Mouse (Mus musculus) embryonic facial prominence, embryonic 15.5 days (tissue): ENCODE results near the gene Krt19. TPM values are rescaled to one million over a fixed set of nuclear protein-coding genes. Genes with fewer than 3 reads are reported as not detected.

Source experiments
- ATAC-seq: fragments of 200-750 bp; cut with Nextera tagmentation; 2 replicates; pipeline ENCODE4 v1.8.0; 2017; ENCODE audit warnings: low read depth, moderate TSS enrichment; ENCODE audit not compliant: insufficient number of reproducible peaks, low FRiP score, low TSS enrichment
- H3K27ac ChIP-seq: fragments of 300-500 bp; sonication (generic); replicated peaks from 2 replicates; pipeline ENCODE4 v1.5.1; 2015; ENCODE audit warnings: mild to moderate bottlenecking, inconsistent platforms
- H3K27me3 ChIP-seq: fragments of 300-500 bp; sonication (generic); 2 replicates; pipeline ENCODE4 v1.6.1; 2015; ENCODE audit warnings: inconsistent platforms
- H3K36me3 ChIP-seq: fragments of 300-500 bp; sonication (generic); 2 replicates; pipeline ENCODE4 v1.6.1; 2015; ENCODE audit warnings: mild to moderate bottlenecking, inconsistent platforms
- H3K4me1 ChIP-seq: fragments of 300-500 bp; sonication (generic); 2 replicates; pipeline ENCODE4 v1.6.1; 2015; ENCODE audit warnings: inconsistent platforms
- H3K4me2 ChIP-seq: fragments of 300-500 bp; sonication (generic); replicated peaks from 2 replicates; pipeline ENCODE4 v1.6.1; 2015; ENCODE audit warnings: mild to moderate bottlenecking, inconsistent platforms
- H3K4me3 ChIP-seq: fragments of 300-500 bp; sonication (generic); replicated peaks from 2 replicates; pipeline ENCODE4 v1.5.1; 2015; ENCODE audit warnings: mild to moderate bottlenecking, inconsistent platforms
- H3K9ac ChIP-seq: fragments of 300-500 bp; sonication (generic); 2 replicates; pipeline ENCODE4 v1.6.1; 2015; ENCODE audit warnings: inconsistent platforms
- H3K9me3 ChIP-seq: fragments of 300-500 bp; sonication (generic); replicated peaks from 2 replicates; pipeline ENCODE4 v1.6.1; 2016; ENCODE audit warnings: inconsistent platforms
- WGBS: fragments of 180-500 bp; shearing (Covaris S2); methylation state at CpG from one replicate; pipeline ENCODE4 v1.1.7; 2015; 5-methylcytosine and 5-hydroxymethylcytosine counted together
- polyA plus RNA-seq: library from polyadenylated mRNA; unstranded; fragments of >200 nt; fragmentation: Nextera tagmentation; extraction: Ambion mirVana; gene quantifications from 2 replicates; pipeline ENCODE4 v1.2.1, GENCODE M21; 2015

Gene Krt19
- polyA plus RNA-seq, 1 experiment from 2014 or later, result 305 TPM

GRCm38 (mm10) chr11:100157908-100158477 is 9.5 kb upstream of the Krt19 start:
- Histone ChIP-seq H3K27ac (no peak overlapping the region), H3K4me2 (no peak overlapping the region), H3K27me3 (no peaks in the 10 kb centered on the region), H3K9me3 (no peaks in the 10 kb centered on the region), H3K4me1 (no peaks in the 10 kb centered on the region; the same call in 1 of the 2 replicates), H3K9ac (no peak overlapping the region), H3K4me3 (no peak overlapping the region), H3K36me3 (no peaks in the 10 kb centered on the region)
- 54% methylated on average over 6 of the region's 6 CpGs for WGBS
- no peak for ATAC-seq

- H3K4me3 ChIP-seq, result no peak overlapping the region
- no peaks in the 10 kb centered on the region for H3K36me3 ChIP-seq
- ATAC-seq, result no peak
- H3K9me3 ChIP-seq, result no peaks in the 10 kb centered on the region
- no peak overlapping the region for H3K9ac ChIP-seq
- H3K4me1 ChIP-seq, result peaks cover 3% of the 10 kb centered on the region; the same call in 1 of the 2 replicates
- no peak overlapping the region for H3K27ac ChIP-seq
- H3K27me3 ChIP-seq, result no peaks in the 10 kb centered on the region
- 72% methylated on average over 3 of the region's 3 CpGs for WGBS
- no peak overlapping the region for H3K4me2 ChIP-seq
Measured at GRCm38 (mm10) chr11:100157331-100157730, 8.9 kb upstream of the Krt19 start.

GRCm38 (mm10) chr11:100155497-100156255 is 7.2 kb upstream of the Krt19 start:
- 54% methylated on average over 8 of the region's 8 CpGs for WGBS
- Histone ChIP-seq H3K9ac (no peak overlapping the region), H3K4me1 (peaks cover 5% of the 10 kb centered on the region; the same call in 1 of the 2 replicates), H3K27me3 (no peaks in the 10 kb centered on the region), H3K9me3 (no peaks in the 10 kb centered on the region), H3K27ac (peak overlapping the region; percentile 44; the same call in 1 of the 2 replicates), H3K36me3 (no peaks in the 10 kb centered on the region), H3K4me2 (no peak overlapping the region), H3K4me3 (no peak overlapping the region)
- peak; percentile 60; the same call in 1 of the 2 replicates for ATAC-seq

- no peak for ATAC-seq
- Histone ChIP-seq H3K9ac (no peak overlapping the region), H3K4me2 (no peak overlapping the region), H3K9me3 (no peaks in the 10 kb centered on the region), H3K36me3 (no peaks in the 10 kb centered on the region), H3K27me3 (peaks cover 33% of the 10 kb centered on the region), H3K4me3 (no peak overlapping the region), H3K4me1 (peaks cover 18% of the 10 kb centered on the region; the same call in 1 of the 2 replicates), H3K27ac (no peak overlapping the region)
- 52% methylated on average over 5 of the region's 5 CpGs for WGBS
Measured at GRCm38 (mm10) chr11:100147566-100148353, 705 bp downstream of the Krt19 start.

GRCm38 (mm10) chr11:100145858-100146560 is 2.5 kb downstream of the Krt19 start:
- Histone ChIP-seq H3K4me2 (peak overlapping the region; percentile 48), H3K27me3 (peaks cover 33% of the 10 kb centered on the region), H3K9ac (no peak overlapping the region), H3K9me3 (no peaks in the 10 kb centered on the region), H3K4me1 (peaks cover 13% of the 10 kb centered on the region; the same call in 1 of the 2 replicates), H3K4me3 (peak overlapping the region; percentile 34), H3K36me3 (no peaks in the 10 kb centered on the region), H3K27ac (0 out of 2 replicates have a peak overlapping the region, but pooled peaks have one; percentile 22)
- no peak for ATAC-seq
- WGBS, result 2% methylated on average over 13 of the region's 13 CpGs

GRCm38 (mm10) chr11:100145104-100145503 is 3.4 kb downstream of the Krt19 start:
- H3K36me3 ChIP-seq, result no peaks in the 10 kb centered on the region
- H3K9me3 ChIP-seq, result no peaks in the 10 kb centered on the region
- no peak for ATAC-seq
- peaks cover 13% of the 10 kb centered on the region; the same call in 1 of the 2 replicates for H3K4me1 ChIP-seq
- H3K27me3 ChIP-seq, result peaks cover 33% of the 10 kb centered on the region
- WGBS, result under 1% methylated on average over 20 of the region's 20 CpGs
- H3K9ac ChIP-seq, result no peak overlapping the region
- H3K4me3 ChIP-seq, result peak overlapping the region; percentile 34
- 0 out of 2 replicates have a peak overlapping the region, but pooled peaks have one; percentile 22 for H3K27ac ChIP-seq
- H3K4me2 ChIP-seq, result peak overlapping the region; percentile 48

GRCm38 (mm10) chr11:100140966-100141365 is 7.5 kb downstream of the Krt19 start:
- Histone ChIP-seq H3K36me3 (no peaks in the 10 kb centered on the region), H3K27ac (no peak overlapping the region), H3K9ac (no peak overlapping the region), H3K4me3 (no peak overlapping the region), H3K4me1 (peaks cover 26% of the 10 kb centered on the region; the same call in 1 of the 2 replicates), H3K9me3 (no peaks in the 10 kb centered on the region), H3K27me3 (peaks cover 23% of the 10 kb centered on the region), H3K4me2 (no peak overlapping the region)
- whole genome bisulfite sequencing, result 79% methylated on average over 21 of the region's 21 CpGs
- no peak for ATAC-seq

GRCm38 (mm10) chr11:100139391-100139790 is 9.1 kb downstream of the Krt19 start:
- no peaks in the 10 kb centered on the region for H3K9me3 ChIP-seq
- no peaks in the 10 kb centered on the region for H3K36me3 ChIP-seq
- no peak overlapping the region for H3K4me2 ChIP-seq
- H3K27ac ChIP-seq, result peak overlapping the region; percentile 44; the same call in 1 of the 2 replicates
- 57% methylated on average over 2 of the region's 2 CpGs for WGBS
- peaks cover 16% of the 10 kb centered on the region; the same call in 1 of the 2 replicates for H3K4me1 ChIP-seq
- H3K9ac ChIP-seq, result no peak overlapping the region
- ATAC-seq, result no peak
- H3K4me3 ChIP-seq, result no peak overlapping the region
- H3K27me3 ChIP-seq, result peaks cover 7% of the 10 kb centered on the region

- no peak overlapping the region for H3K9ac ChIP-seq
- no peak overlapping the region for H3K4me3 ChIP-seq
- peak overlapping the region; percentile 44; the same call in 1 of the 2 replicates for H3K27ac ChIP-seq
- H3K36me3 ChIP-seq, result no peaks in the 10 kb centered on the region
- H3K4me2 ChIP-seq, result no peak overlapping the region
- no peak for ATAC-seq
- H3K9me3 ChIP-seq, result no peaks in the 10 kb centered on the region
- H3K4me1 ChIP-seq, result peaks cover 16% of the 10 kb centered on the region; the same call in 1 of the 2 replicates
- 39% methylated on average over 7 of the region's 7 CpGs for WGBS
- H3K27me3 ChIP-seq, result peaks cover 1% of the 10 kb centered on the region; the same call in 1 of the 2 replicates
Measured at GRCm38 (mm10) chr11:100138809-100139208, 9.7 kb downstream of the Krt19 start.

GRCm38 (mm10) chr11:100137693-100138092 is 10.8 kb downstream of the Krt19 start:
- WGBS, result 43% methylated on average over 5 of the region's 5 CpGs

More at GRCm38 (mm10) chr11:100137693-100138092, 10.8 kb downstream of the Krt19 start:
- H3K4me3 ChIP-seq, result no peak overlapping the region
- no peaks in the 10 kb centered on the region for H3K36me3 ChIP-seq
- no peak overlapping the region for H3K9ac ChIP-seq
- peaks cover 16% of the 10 kb centered on the region; the same call in 1 of the 2 replicates for H3K4me1 ChIP-seq
- no peaks in the 10 kb centered on the region for H3K9me3 ChIP-seq
- no peak overlapping the region for H3K27ac ChIP-seq
- no peaks in the 10 kb centered on the region for H3K27me3 ChIP-seq
- H3K4me2 ChIP-seq, result no peak overlapping the region
- ATAC-seq, result no peak
